Mouse (Mus musculus) activated CD4-positive, CD25-positive, alpha-beta regulatory T cell, adult 4 months (primary cell): ENCODE results near the gene Uchl3. TPM values are rescaled to one million over a fixed set of nuclear protein-coding genes. Genes with fewer than 3 reads are reported as not detected.

Source experiments
- ATAC-seq: one replicate; pipeline ENCODE4 v1.8.0; 2017
- polyA plus RNA-seq, 2 experiments: library from polyadenylated mRNA; unstranded; fragments of 100-300 nt; shearing (Covaris generic); gene quantifications; one replicate each; pipeline ENCODE4 v1.2.1; 2017

Gene Uchl3
- polyA plus RNA-seq: 10 to 100 TPM; 82.0 to 89.3 TPM

- peak; percentile 85 for ATAC-seq
These were observed at the start of gene Uchl3 for GRCm38 (mm10) chr14:101653581-101654525. Uchl3 (plus strand) TSS chr14:101653967.

- no peak for ATAC-seq
These were observed 47.9 kb upstream of the Uchl3 start for GRCm38 (mm10) chr14:101605843-101606242.

GRCm38 (mm10) chr14:101607631-101608518 lies 45.9 kb upstream of the Uchl3 start:
- ATAC-seq: peak; percentile 13

GRCm38 (mm10) chr14:101608519-101609368 lies 45.0 kb upstream of the Uchl3 start, which contains the start of gene Tbc1d4:
Tbc1d4 (minus strand) TSS chr14:101609191.
- ATAC-seq: peak; percentile 38

- no peak for ATAC-seq
These were observed 43.1 kb upstream of the Uchl3 start for GRCm38 (mm10) chr14:101610701-101611100.

GRCm38 (mm10) chr14:101613206-101613605 lies 40.6 kb upstream of the Uchl3 start:
- ATAC-seq: no peak

- no peak for ATAC-seq
These were observed 37.6 kb upstream of the Uchl3 start for GRCm38 (mm10) chr14:101616178-101616577.

GRCm38 (mm10) chr14:101617680-101618079 lies 36.1 kb upstream of the Uchl3 start:
- ATAC-seq: no peak

- no peak for ATAC-seq
These were observed 23.2 kb upstream of the Uchl3 start for GRCm38 (mm10) chr14:101630548-101630947.

- ATAC-seq: no peak
These were observed 18.0 kb upstream of the Uchl3 start for GRCm38 (mm10) chr14:101635765-101636164.

GRCm38 (mm10) chr14:101637381-101637780 lies 16.4 kb upstream of the Uchl3 start:
- no peak for ATAC-seq

- peak; percentile 92 for ATAC-seq
These were observed 13.5 kb upstream of the Uchl3 start, which contains the start of gene Commd6 for GRCm38 (mm10) chr14:101640153-101640843. Commd6 (minus strand) TSS chr14:101640686.

- ATAC-seq: no peak
These were observed 8.8 kb upstream of the Uchl3 start for GRCm38 (mm10) chr14:101644948-101645347.

GRCm38 (mm10) chr14:101650551-101650950 lies 3.2 kb upstream of the Uchl3 start:
- ATAC-seq: no peak

GRCm38 (mm10) chr14:101652571-101652970 lies 1.2 kb upstream of the Uchl3 start:
- no peak for ATAC-seq

- ATAC-seq: no peak
These were observed 751 bp downstream of the Uchl3 start for GRCm38 (mm10) chr14:101654526-101654909.

GRCm38 (mm10) chr14:101656307-101656706 lies 2.5 kb downstream of the Uchl3 start:
- ATAC-seq: no peak

GRCm38 (mm10) chr14:101661654-101662412 lies 8.1 kb downstream of the Uchl3 start:
- peak; percentile 43 for ATAC-seq

GRCm38 (mm10) chr14:101664274-101664673 lies 10.5 kb downstream of the Uchl3 start:
- ATAC-seq: no peak

- no peak for ATAC-seq
These were observed 12.3 kb downstream of the Uchl3 start for GRCm38 (mm10) chr14:101666056-101666455.

- no peak for ATAC-seq
These were observed 12.8 kb downstream of the Uchl3 start for GRCm38 (mm10) chr14:101666536-101666935.
